Mouse (Mus musculus): Measurements from ENCODE around the gene 4930412O13Rik. TPM values are rescaled to one million over a fixed set of nuclear protein-coding genes. Genes with fewer than 3 reads are reported as not detected.

The 4930412O13Rik gene
- total RNA-seq, 4 experiments from 2014 or later = not detected

GRCm38 (mm10) chr2:9896097-9896770 is 15.2 kb downstream of the 4930412O13Rik start:
- DNase-seq (ENCODE audit: low spot score in 2 of 2) = no peak

- no peak for DNase-seq (ENCODE audit: low spot score in 2 of 2)
Observed at GRCm38 (mm10) chr2:9897846-9898245, 16.8 kb downstream of the 4930412O13Rik start.

- DNase-seq (ENCODE audit: low spot score in 2 of 2) = no peak
Observed at GRCm38 (mm10) chr2:9903854-9904560, 23.0 kb downstream of the 4930412O13Rik start.

GRCm38 (mm10) chr2:9905995-9906394 is 24.9 kb downstream of the 4930412O13Rik start:
- DNase-seq (ENCODE audit: low spot score in 2 of 2) = no peak

GRCm38 (mm10) chr2:9917602-9918001 is 36.5 kb downstream of the 4930412O13Rik start:
- peak in 1 of 2 experiments; percentile 9 for DNase-seq (ENCODE audit: low spot score in 2 of 2)

GRCm38 (mm10) chr2:9918691-9919471 is 37.8 kb downstream of the 4930412O13Rik start:
- no peak for DNase-seq (ENCODE audit: low spot score in 2 of 2)

GRCm38 (mm10) chr2:9926194-9926904 is 45.3 kb downstream of the 4930412O13Rik start:
- no peak for DNase-seq (ENCODE audit: low spot score in 2 of 2)

GRCm38 (mm10) chr2:9926905-9927283 is 45.8 kb downstream of the 4930412O13Rik start:
- DNase-seq (ENCODE audit: low spot score in 2 of 2) = no peak

Other genes with a start within 250 kb of the 4930412O13Rik start
- not detected for gene 9230102O04Rik, start 8.3 kb downstream of the 4930412O13Rik start, total RNA-seq (2022)
- under 1 TPM in 2 of 4 experiments, not detected in 2; 0.09 to 0.47 TPM for gene Gata3, start 8.8 kb downstream of the 4930412O13Rik start, total RNA-seq (2022)
- gene Taf3, start 167.3 kb downstream of the 4930412O13Rik start, total RNA-seq (2022) = 10 to 100 TPM; 13.1 to 16.2 (median 14.9) TPM
- 100 to 1,000 TPM; 236 to 253 (median 249) TPM for gene Atp5c1, start 199.3 kb downstream of the 4930412O13Rik start, total RNA-seq (2022)
- gene Kin, start 199.3 kb downstream of the 4930412O13Rik start, total RNA-seq (2022) = 10 to 100 TPM; 11.4 to 14.1 (median 13.4) TPM

Measured in layer of hippocampus, adult 8-10 months (tissue).